Mouse (Mus musculus) C2C12 (cell line): Measurements from ENCODE around the gene 4930467E23Rik. TPM values are rescaled to one million over a fixed set of nuclear protein-coding genes. Genes with fewer than 3 reads are reported as not detected.
"Not testable (repeated sequence)": the region's sequence is repeated elsewhere in the genome, so short reads cannot be mapped to it uniquely, and the experiment has no call there.

Source experiments
- H3K27me3 ChIP-seq: one replicate; pipeline ENCODE4 v1.6.1; 2011; ENCODE audit not compliant: control insufficient read depth, insufficient read depth, insufficient read length
- H3K36me3 ChIP-seq: one replicate; pipeline ENCODE4 v1.6.1; 2011; ENCODE audit not compliant: control insufficient read depth, insufficient read depth
- H3K4me3 ChIP-seq: one replicate; pipeline ENCODE4 v1.5.1; 2011; ENCODE audit warnings: mild to moderate bottlenecking, control low read depth; ENCODE audit not compliant: poor library complexity, insufficient read depth, severe bottlenecking
- H3K79me2 ChIP-seq: one replicate; pipeline ENCODE4 v1.6.1; 2011; ENCODE audit not compliant: control insufficient read depth, insufficient read depth
- H3K79me3 ChIP-seq: one replicate; pipeline ENCODE4 v1.6.1; 2011; ENCODE audit warnings: low read depth, control low read depth
- H3ac ChIP-seq: one replicate; pipeline ENCODE3; 2011; ENCODE audit warnings: low read depth; ENCODE audit not compliant: control insufficient read depth, insufficient read length
- polyA plus RNA-seq: library from polyadenylated mRNA; unstranded; fragments of >200 nt; fragmentation: generic; extraction: Trizol; gene quantifications from one replicate; pipeline ENCODE4 v1.2.1, GENCODE M21; 2012; ENCODE audit warnings: missing spikeins

The 4930467E23Rik gene
- polyA plus RNA-seq, 1 experiment, result not detected

DNA sequence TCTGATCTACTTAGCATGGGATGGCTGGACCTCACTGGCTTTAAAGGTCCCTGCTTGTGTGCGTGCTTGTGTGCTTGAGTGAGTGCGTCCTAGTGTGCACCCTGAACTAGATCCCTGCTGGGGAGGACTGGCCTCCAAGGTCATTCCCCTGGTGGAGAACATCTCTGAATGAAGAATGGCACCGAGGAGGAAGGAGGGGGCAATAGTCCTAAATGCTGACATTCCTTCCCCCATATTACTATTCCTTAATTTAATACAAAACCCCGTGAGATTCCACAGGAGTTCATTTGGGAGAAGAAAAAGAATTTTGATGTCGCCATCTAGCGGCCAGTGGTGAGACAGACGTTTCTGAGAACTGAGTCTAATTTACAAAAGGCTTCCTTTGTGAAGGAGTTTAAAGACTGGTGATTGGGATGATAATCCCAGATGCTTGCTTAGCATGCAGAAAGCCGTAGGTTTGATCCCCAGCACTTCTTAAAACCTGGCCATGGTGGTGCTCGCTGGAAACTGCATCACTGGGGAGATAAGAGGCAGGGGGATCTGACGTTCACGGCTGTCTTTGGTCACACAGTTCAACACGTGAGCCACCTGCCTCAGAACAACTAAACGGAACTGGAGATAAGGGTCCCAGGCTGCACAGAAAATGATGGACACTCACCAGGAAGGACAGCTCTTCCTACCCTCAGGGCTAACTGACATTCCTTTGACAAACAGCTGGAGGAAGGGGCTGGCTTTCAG lies 26.2 kb upstream of the 4930467E23Rik start:
- H3K36me3 ChIP-seq, H3K4me3 ChIP-seq, H3ac ChIP-seq, H3K27me3 ChIP-seq, H3K79me2 ChIP-seq, H3K79me3 ChIP-seq: not testable (repeated sequence)

- not testable (repeated sequence) for H3ac ChIP-seq, H3K36me3 ChIP-seq, H3K27me3 ChIP-seq, H3K4me3 ChIP-seq, H3K79me3 ChIP-seq, H3K79me2 ChIP-seq
Observed at GRCm38 (mm10) chr8:19703906-19704305, 25.5 kb upstream of the 4930467E23Rik start.

DNA sequence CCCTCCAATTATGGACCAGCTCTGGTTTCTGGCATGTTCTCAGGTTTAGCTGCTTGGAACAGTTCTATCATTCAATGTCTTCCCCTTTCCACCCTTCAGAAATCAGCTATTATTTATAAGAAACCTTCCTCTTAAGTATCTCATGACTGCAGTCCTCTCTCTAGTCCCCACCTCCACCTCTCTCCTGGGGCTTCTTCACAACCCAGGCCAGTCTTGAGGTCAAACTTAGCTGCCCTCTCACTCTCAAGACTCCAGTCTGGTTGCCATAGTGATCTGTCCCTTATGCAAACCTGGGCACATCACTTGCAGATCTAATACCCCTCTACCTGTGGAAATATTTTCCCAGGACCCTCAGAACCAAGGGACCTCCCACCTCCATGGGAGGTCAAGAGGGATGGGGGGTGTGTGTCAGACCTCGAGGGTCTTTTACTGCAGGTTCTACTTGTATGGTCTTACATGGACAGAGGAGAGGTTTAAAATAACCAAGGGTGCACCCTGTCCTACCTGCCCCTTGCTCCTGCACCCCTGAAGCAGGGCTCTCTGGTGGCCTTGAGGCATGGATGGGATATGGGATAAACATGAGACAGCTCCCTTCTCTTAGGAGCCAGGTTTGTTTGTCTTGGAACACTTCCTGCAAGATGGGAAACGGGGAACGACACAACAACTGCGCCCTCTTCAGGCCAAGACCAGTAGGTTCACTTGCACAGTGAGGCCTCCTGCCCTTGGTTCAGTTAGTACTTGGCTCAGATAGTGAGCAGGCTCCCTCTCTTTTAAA lies 24.7 kb upstream of the 4930467E23Rik start:
- H3K79me2 ChIP-seq, H3ac ChIP-seq, H3K79me3 ChIP-seq, H3K27me3 ChIP-seq, H3K36me3 ChIP-seq, H3K4me3 ChIP-seq: not testable (repeated sequence)

- not testable (repeated sequence) for H3K79me2 ChIP-seq, H3K79me3 ChIP-seq, H3K4me3 ChIP-seq, H3ac ChIP-seq, H3K27me3 ChIP-seq, H3K36me3 ChIP-seq
Observed at GRCm38 (mm10) chr8:19705216-19705600, 24.2 kb upstream of the 4930467E23Rik start.

- not testable (repeated sequence) for H3K4me3 ChIP-seq, H3K79me3 ChIP-seq, H3ac ChIP-seq, H3K36me3 ChIP-seq, H3K79me2 ChIP-seq, H3K27me3 ChIP-seq
Observed at GRCm38 (mm10) chr8:19706101-19706725, 23.2 kb upstream of the 4930467E23Rik start.

DNA sequence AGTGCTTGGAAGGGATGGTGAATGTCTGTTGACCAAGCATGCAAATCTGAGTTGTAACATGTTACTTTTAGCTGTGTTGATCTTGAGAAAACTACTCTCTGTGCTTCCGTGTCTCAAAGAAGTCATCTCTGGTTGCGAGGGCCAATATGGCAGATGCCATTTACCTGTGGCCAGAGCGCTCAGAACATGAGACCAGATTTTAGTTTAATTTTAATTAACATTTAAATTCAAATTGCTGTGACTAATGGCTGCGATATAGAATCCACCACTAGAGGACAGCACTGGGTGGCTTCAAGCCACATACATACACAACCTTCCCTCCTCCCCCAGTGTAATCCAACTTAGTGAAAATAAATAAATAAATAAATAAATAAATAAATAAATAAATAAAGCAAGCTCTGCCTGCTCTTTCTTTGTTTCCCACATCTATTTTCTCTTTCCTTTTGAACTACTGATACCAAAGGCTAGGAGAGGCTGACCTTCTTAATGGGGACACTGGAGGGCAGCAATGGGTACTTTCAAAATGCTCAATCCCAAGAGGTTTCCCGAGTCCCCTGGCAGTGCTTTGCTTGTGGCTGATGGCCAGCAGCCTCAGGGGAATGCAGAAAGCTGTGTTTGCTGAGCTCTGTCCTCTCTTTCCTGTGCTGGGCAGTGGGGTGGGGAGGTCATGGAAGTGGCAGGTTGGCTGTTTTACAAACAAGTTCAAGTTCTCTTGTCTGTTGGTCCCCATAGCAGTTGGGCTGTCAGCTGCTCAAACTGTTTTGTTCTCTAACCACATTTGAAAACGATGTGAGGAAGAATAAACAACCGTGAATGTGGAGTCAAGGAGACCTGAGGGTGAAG lies 22.2 kb upstream of the 4930467E23Rik start:
- H3ac ChIP-seq, H3K36me3 ChIP-seq, H3K79me2 ChIP-seq, H3K27me3 ChIP-seq, H3K4me3 ChIP-seq, H3K79me3 ChIP-seq: not testable (repeated sequence)

GRCm38 (mm10) chr8:19707761-19708443 lies 21.5 kb upstream of the 4930467E23Rik start:
- not testable (repeated sequence) for H3K79me3 ChIP-seq, H3ac ChIP-seq, H3K79me2 ChIP-seq, H3K27me3 ChIP-seq, H3K36me3 ChIP-seq, H3K4me3 ChIP-seq

GRCm38 (mm10) chr8:19708976-19709375 lies 20.4 kb upstream of the 4930467E23Rik start:
- H3K79me2 ChIP-seq, H3K27me3 ChIP-seq, H3K4me3 ChIP-seq, H3K36me3 ChIP-seq, H3ac ChIP-seq, H3K79me3 ChIP-seq: not testable (repeated sequence)

- H3K79me2 ChIP-seq, H3K36me3 ChIP-seq, H3K27me3 ChIP-seq, H3K4me3 ChIP-seq, H3ac ChIP-seq, H3K79me3 ChIP-seq: not testable (repeated sequence)
Observed at GRCm38 (mm10) chr8:19709488-19709887, 19.9 kb upstream of the 4930467E23Rik start.

- H3K36me3 ChIP-seq, H3K79me3 ChIP-seq, H3K4me3 ChIP-seq, H3K79me2 ChIP-seq, H3ac ChIP-seq, H3K27me3 ChIP-seq: not testable (repeated sequence)
Observed at GRCm38 (mm10) chr8:19711171-19711860, 18.1 kb upstream of the 4930467E23Rik start.
